Mouse (Mus musculus): ENCODE measurements around the gene Pold3. TPM values are rescaled to one million over a fixed set of nuclear protein-coding genes. Genes with fewer than 3 reads are reported as not detected.

Pold3 gene
- total RNA-seq, 2 experiments from 2014 or later = 9.4 to 9.8 TPM

GRCm38 (mm10) chr7:100036050-100036449 lies 85.3 kb downstream of the Pold3 start:
- no peak for DNase-seq (ENCODE audit: low spot score)
- intact Hi-C loops (cut with DNase I) = no loop called here

DNA sequence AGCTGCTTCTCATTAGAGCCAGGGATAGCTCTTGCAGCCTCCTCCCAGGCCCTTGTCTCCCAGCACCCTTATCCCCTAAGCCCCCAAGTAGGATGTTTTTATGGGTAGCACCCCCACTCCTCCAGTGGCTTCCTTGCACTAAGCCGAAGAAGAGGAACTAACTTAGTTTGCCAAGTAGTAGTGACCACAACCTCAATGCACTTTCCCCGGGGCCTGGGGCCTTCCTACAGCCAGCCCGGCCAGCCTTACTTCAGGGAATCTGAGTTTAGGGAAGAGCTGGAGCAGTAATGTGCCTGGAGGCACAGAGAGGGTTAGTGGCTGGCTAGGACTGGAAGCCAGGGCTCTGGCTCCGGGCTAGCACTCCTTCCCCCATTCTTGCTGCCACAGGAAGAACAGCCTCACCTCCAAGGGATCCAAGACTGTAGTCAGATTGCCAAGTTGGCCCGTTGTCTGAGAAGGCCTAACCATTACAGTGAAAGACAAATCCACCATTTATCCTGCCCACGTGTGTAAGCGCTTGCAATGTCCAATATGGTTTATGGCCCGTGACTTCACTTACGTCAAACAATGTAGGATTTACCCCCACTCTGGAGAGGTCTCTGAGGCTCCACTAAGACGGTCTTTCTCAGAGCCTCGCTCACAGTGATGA lies 86.4 kb downstream of the Pold3 start:
- no peak for DNase-seq (ENCODE audit: low spot score)
- intact Hi-C loops (cut with DNase I) = no loop called here

DNA sequence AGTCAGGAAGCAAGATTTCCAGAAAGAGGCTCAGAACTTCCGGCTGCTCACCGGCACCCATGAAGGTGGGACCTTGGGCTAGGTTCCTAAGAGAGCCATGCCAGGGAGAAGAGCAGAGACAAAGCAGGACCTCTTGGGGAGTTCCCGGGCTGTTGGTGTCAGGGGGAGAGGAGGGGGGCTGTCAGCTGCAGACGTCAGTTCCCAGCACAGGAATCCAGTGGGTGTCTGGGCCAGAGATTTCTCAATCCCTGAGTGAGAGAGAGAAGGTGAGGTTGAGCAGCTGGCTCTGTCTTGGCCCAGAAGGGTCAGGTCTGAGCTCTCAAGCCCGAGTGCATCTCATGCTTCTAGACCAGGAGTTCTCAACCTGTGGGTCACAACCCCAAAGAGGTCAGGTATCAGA lies 87.7 kb downstream of the Pold3 start:
- intact Hi-C loops (cut with DNase I) = no loop called here
- DNase-seq (ENCODE audit: low spot score) = no peak

Other genes with a start within 250 kb of the Pold3 start
- gene Rnf169, start 141.1 kb downstream of the Pold3 start, total RNA-seq (2021) = 10 to 100 TPM in 1 of 2 experiments, 1 to 10 TPM in 1; 9.8 to 10.2 TPM
- gene Chrdl2, start 115.4 kb downstream of the Pold3 start, total RNA-seq (2021) = under 1 TPM in 1 of 2 experiments, not detected in 1; 0.36 TPM
- gene Lipt2, start 37.7 kb upstream of the Pold3 start, total RNA-seq (2021) = 1 to 10 TPM; 4.6 to 5.3 TPM
- gene Kcne3, start 54.9 kb upstream of the Pold3 start, total RNA-seq (2021) = 1 to 10 TPM; 1.0 to 1.1 TPM
- gene Pgm2l1, start 105.8 kb upstream of the Pold3 start, total RNA-seq (2021) = 1 to 10 TPM; 5.6 to 7.7 TPM
- gene P4ha3, start 164.0 kb upstream of the Pold3 start, total RNA-seq (2021) = under 1 TPM; 0.45 to 0.73 TPM

All from heart, postnatal 25 days (tissue).